ENCODE assay signal across 25 mouse cellular contexts in the genomic region with DNA sequence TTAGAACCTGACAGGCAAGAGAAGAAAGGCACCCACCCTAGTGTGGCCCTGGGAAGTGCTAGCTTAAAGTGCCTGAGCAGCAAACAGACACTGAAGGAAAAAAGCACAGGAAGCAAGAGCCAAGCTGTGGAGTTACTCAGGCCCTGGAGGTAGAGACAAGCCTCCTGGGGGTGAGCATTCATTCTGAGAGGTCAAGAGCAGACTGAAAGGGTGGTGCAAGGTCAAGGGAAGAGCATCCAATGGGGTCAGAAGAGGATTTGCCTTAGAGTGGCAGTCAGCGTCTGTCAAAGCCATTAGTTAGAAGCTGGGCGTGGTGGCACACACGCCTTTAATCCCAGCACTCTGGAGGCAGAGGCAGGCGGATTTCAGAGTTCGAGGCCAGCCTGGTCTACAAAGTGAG.
A peak's percentile ranks its signal among the peaks of the same experiment; 100 is the strongest.
DNase-seq lines count a peak whose midpoint lies in the region; ATAC-seq lines count a peak whose summit lies in the region.
"Had no signal": no experiment of that assay in that cellular context is flagged by ENCODE, and none has a peak within 500 bp of the region (broad histone marks: within the 10 kb centered on the region; RNA-seq: fewer than 3 reads in every experiment).

No protein-coding gene starts in this region.

- 69% methylated on average over 5 of the region's 5 CpGs for WGBS in hindbrain, embryonic 14.5 days
- WGBS in hindbrain, embryonic 12.5 days, result 78% methylated on average over 5 of the region's 5 CpGs

- H3K9me3 ChIP-seq in hindbrain, embryonic 14.5 days (ENCODE audit: control insufficient read depth, low read length), result no peaks in the 10 kb centered on the region
- H3K9me3 ChIP-seq in hindbrain, embryonic 12.5 days (replicated peaks), result no peaks in the 10 kb centered on the region
- H3K9me3 ChIP-seq: embryonic facial prominence, embryonic 12.5 days; embryonic facial prominence, embryonic 15.5 days; forebrain, embryonic 12.5 days; forebrain, embryonic 15.5 days had no signal

- no peaks in the 10 kb centered on the region for H3K36me3 ChIP-seq in hindbrain, embryonic 14.5 days (replicated peaks; ENCODE audit: control insufficient read depth, insufficient read depth)
- no peaks in the 10 kb centered on the region for H3K36me3 ChIP-seq in hindbrain, embryonic 12.5 days
- H3K36me3 ChIP-seq: embryonic facial prominence, embryonic 12.5 days; embryonic facial prominence, embryonic 15.5 days had no signal

- no peak overlapping the region for H3K9ac ChIP-seq in hindbrain, embryonic 14.5 days
- H3K9ac ChIP-seq in hindbrain, embryonic 12.5 days, result no peak overlapping the region
- H3K9ac ChIP-seq: embryonic facial prominence, embryonic 12.5 days; embryonic facial prominence, embryonic 15.5 days; forebrain, embryonic 12.5 days; forebrain, embryonic 15.5 days had no signal

- H3K4me2 ChIP-seq in hindbrain, embryonic 14.5 days (replicated peaks), result no peak overlapping the region
- no peak overlapping the region for H3K4me2 ChIP-seq in hindbrain, embryonic 12.5 days (replicated peaks)
- H3K4me2 ChIP-seq: embryonic facial prominence, embryonic 12.5 days; embryonic facial prominence, embryonic 15.5 days; forebrain, embryonic 12.5 days; forebrain, embryonic 15.5 days; heart, embryonic 11.5 days had no signal

- peaks cover 39% of the 10 kb centered on the region for H3K4me1 ChIP-seq in hindbrain, embryonic 14.5 days (replicated peaks; ENCODE audit: control insufficient read depth, insufficient read depth, low read length)
- peaks cover 42% of the 10 kb centered on the region for H3K4me1 ChIP-seq in hindbrain, embryonic 12.5 days
- H3K4me1 ChIP-seq in brown adipose tissue, adult 24 weeks (ENCODE audit: control insufficient read depth, insufficient read depth, insufficient read length, low read length), result peaks cover 28% of the 10 kb centered on the region

- ATAC-seq in hindbrain, embryonic 14.5 days (ENCODE audit: low FRiP score), result no peak
- ATAC-seq in hindbrain, embryonic 12.5 days (ENCODE audit: low FRiP score), result no peak
- no peak for ATAC-seq in erythroid progenitor cell, adult 5-6 weeks (replicated peaks; ENCODE audit: low FRiP score, poor library complexity, severe bottlenecking)
- ATAC-seq: forebrain, embryonic 15.5 days; hindbrain, postnatal 0 days; inflammation-experienced regulatory T-cells, adult 6 months; intestine, embryonic 16.5 days had no signal

- no peak for DNase-seq in hindbrain, embryonic 14.5 days (ENCODE audit: low spot score)
- DNase-seq in ES-CJ7 (ENCODE audit: low read depth, low spot score) (peak; percentile 97), R1 (ENCODE audit: low read depth, low spot score) (peak; percentile 96)
- DNase-seq in layer of hippocampus, postnatal 10 days (ENCODE audit: low spot score in 2 of 2), result no peak
- DNase-seq: adrenal gland, postnatal 10 days; adrenal gland, postnatal 36 days; cerebellum, adult 11 months; cerebellum, adult 2 months; cerebellum, adult 9-11 months; cerebellum, postnatal 25 days; gastrocnemius, postnatal 36 days; heart, postnatal 36 days; kidney, adult 18-20 months; kidney, adult 9 months had no signal

- H3K4me3 ChIP-seq in hindbrain, embryonic 14.5 days (replicated peaks; ENCODE audit: low read length), result no peak overlapping the region
- H3K4me3 ChIP-seq in hindbrain, embryonic 12.5 days, result no peak overlapping the region
- H3K4me3 ChIP-seq in brown adipose tissue, adult 24 weeks (ENCODE audit: insufficient read depth, low read depth, low read length), result no peak overlapping the region
- H3K4me3 ChIP-seq: embryonic facial prominence, embryonic 12.5 days; embryonic facial prominence, embryonic 15.5 days; forebrain, embryonic 12.5 days; forebrain, embryonic 15.5 days had no signal

- peak overlapping the region; percentile 27; the same call in 1 of the 2 replicates for H3K27ac ChIP-seq in hindbrain, embryonic 14.5 days
- H3K27ac ChIP-seq in hindbrain, embryonic 12.5 days, result no peak overlapping the region
- H3K27ac ChIP-seq in brown adipose tissue, adult 24 weeks (replicated peaks; ENCODE audit: low read depth, low read length), result 0 out of 2 replicates have a peak overlapping the region, but pooled peaks have one; percentile 65
- H3K27ac ChIP-seq: embryonic facial prominence, embryonic 12.5 days; embryonic facial prominence, embryonic 15.5 days; forebrain, embryonic 12.5 days; forebrain, embryonic 15.5 days; hindbrain, postnatal 0 days had no signal

- no peaks in the 10 kb centered on the region for H3K27me3 ChIP-seq in hindbrain, embryonic 14.5 days (ENCODE audit: control insufficient read depth, insufficient read depth, low read length)
- no peaks in the 10 kb centered on the region for H3K27me3 ChIP-seq in hindbrain, embryonic 12.5 days
- H3K27me3 ChIP-seq: embryonic facial prominence, embryonic 12.5 days; embryonic facial prominence, embryonic 15.5 days; forebrain, embryonic 12.5 days; forebrain, embryonic 15.5 days had no signal

Comparison
In these comparisons a context has a peak if more than half of its experiments do, and no peak if none do; other contexts are left out.
1. DNase-seq: peak in ES-CJ7 (single experiment) and R1 (single experiment); none in hindbrain, embryonic 14.5 days (single experiment) and layer of hippocampus, postnatal 10 days (0 of 2).